Mouse (Mus musculus) megakaryocyte, embryonic 14.5 days (primary cell): ENCODE measurements around the gene Eif2d. TPM values are rescaled to one million over a fixed set of nuclear protein-coding genes. Genes with fewer than 3 reads are reported as not detected.

ENCODE experiments used
- H3K27me3 ChIP-seq: replicated peaks from 2 replicates; pipeline ENCODE3; 2012; ENCODE audit warnings: inconsistent platforms
- H3K36me3 ChIP-seq: replicated peaks from 2 replicates; pipeline ENCODE3; 2012; ENCODE audit warnings: low read length, inconsistent platforms, mixed read lengths
- H3K4me1 ChIP-seq: 2 replicates; pipeline ENCODE4 v1.6.1; 2012; ENCODE audit warnings: inconsistent platforms
- H3K4me3 ChIP-seq: replicated peaks from 2 replicates; pipeline ENCODE3; 2012; ENCODE audit warnings: moderate library complexity, mild to moderate bottlenecking, inconsistent platforms
- H3K9me3 ChIP-seq: 2 replicates; pipeline ENCODE4 v1.6.1; 2012; ENCODE audit warnings: inconsistent platforms
- FLI1 ChIP-seq: IDR thresholded peaks from 2 replicates; pipeline ENCODE4 v1.6.1; 2012; ENCODE audit warnings: low read length, inconsistent platforms, mixed read lengths
- GATA1 ChIP-seq: IDR thresholded peaks from 3 replicates; pipeline ENCODE4 v1.6.1; 2012; ENCODE audit warnings: mixed read lengths, low read length, inconsistent platforms, borderline replicate concordance
- polyA plus RNA-seq: library from polyadenylated mRNA; stranded (reverse); fragments of >175 nt; gene quantifications from 2 replicates; pipeline ENCODE4 v1.2.3, GENCODE M21; 2012; ENCODE audit warnings: low replicate concordance; ENCODE audit not compliant: insufficient read depth

Gene Eif2d
- polyA plus RNA-seq, 1 experiment, result 15.4 TPM

- Histone ChIP-seq H3K27me3 (peaks cover 4% of the 10 kb centered on the region), H3K36me3 (peaks cover 40% of the 10 kb centered on the region), H3K4me3 (peak overlapping the region; percentile 92), H3K9me3 (no peaks in the 10 kb centered on the region), H3K4me1 (peaks cover 86% of the 10 kb centered on the region)
- TF ChIP-seq FLI1 (no peak), GATA1 (no peak)
Measured at GRCm38 (mm10) chr1:131198417-131198960, 45.5 kb downstream of the Eif2d start.

- TF ChIP-seq FLI1 (no peak), GATA1 (no peak)
- Histone ChIP-seq H3K36me3 (peaks cover 33% of the 10 kb centered on the region), H3K4me1 (peaks cover 86% of the 10 kb centered on the region), H3K9me3 (no peaks in the 10 kb centered on the region), H3K4me3 (peak overlapping the region; percentile 92), H3K27me3 (peaks cover 6% of the 10 kb centered on the region)
Measured at GRCm38 (mm10) chr1:131199118-131199821, 46.3 kb downstream of the Eif2d start.

- Histone ChIP-seq H3K27me3 (peaks cover 8% of the 10 kb centered on the region), H3K4me1 (peaks cover 83% of the 10 kb centered on the region), H3K4me3 (peak overlapping the region; percentile 92), H3K9me3 (no peaks in the 10 kb centered on the region), H3K36me3 (peaks cover 25% of the 10 kb centered on the region)
- no peak for TF ChIP-seq GATA1
- no peak for TF ChIP-seq FLI1
Measured at GRCm38 (mm10) chr1:131199976-131200375, 47.0 kb downstream of the Eif2d start.

- TF ChIP-seq GATA1 (no peak), FLI1 (no peak)
- H3K27me3 ChIP-seq, result peaks cover 9% of the 10 kb centered on the region
- no peak overlapping the region for H3K4me3 ChIP-seq
- peaks cover 19% of the 10 kb centered on the region for H3K36me3 ChIP-seq
- H3K9me3 ChIP-seq, result no peaks in the 10 kb centered on the region
- H3K4me1 ChIP-seq, result peaks cover 76% of the 10 kb centered on the region
Measured at GRCm38 (mm10) chr1:131200588-131200987, 47.6 kb downstream of the Eif2d start.

- Histone ChIP-seq H3K27me3 (peaks cover 9% of the 10 kb centered on the region), H3K9me3 (no peaks in the 10 kb centered on the region), H3K4me3 (no peak overlapping the region), H3K4me1 (peaks cover 70% of the 10 kb centered on the region), H3K36me3 (peaks cover 12% of the 10 kb centered on the region)
- TF ChIP-seq GATA1, result no peak
- TF ChIP-seq FLI1, result no peak
Measured at GRCm38 (mm10) chr1:131201391-131201790, 48.4 kb downstream of the Eif2d start.

GRCm38 (mm10) chr1:131204461-131204860 lies 51.5 kb downstream of the Eif2d start:
- TF ChIP-seq GATA1, result no peak
- no peak for TF ChIP-seq FLI1
- H3K27me3 ChIP-seq, result peaks cover 11% of the 10 kb centered on the region

GRCm38 (mm10) chr1:131206342-131206741 lies 53.4 kb downstream of the Eif2d start:
- Histone ChIP-seq H3K4me1 (peaks cover 35% of the 10 kb centered on the region), H3K4me3 (no peak overlapping the region), H3K9me3 (no peaks in the 10 kb centered on the region), H3K36me3 (no peaks in the 10 kb centered on the region), H3K27me3 (peaks cover 14% of the 10 kb centered on the region)
- no peak for TF ChIP-seq FLI1

More at GRCm38 (mm10) chr1:131204461-131204860, 51.5 kb downstream of the Eif2d start:
- Histone ChIP-seq H3K4me3 (no peak overlapping the region), H3K9me3 (no peaks in the 10 kb centered on the region), H3K36me3 (no peaks in the 10 kb centered on the region), H3K4me1 (peaks cover 51% of the 10 kb centered on the region)

- Histone ChIP-seq H3K9me3 (no peaks in the 10 kb centered on the region), H3K36me3 (no peaks in the 10 kb centered on the region), H3K27me3 (peaks cover 23% of the 10 kb centered on the region), H3K4me1 (peaks cover 33% of the 10 kb centered on the region), H3K4me3 (no peak overlapping the region)
- TF ChIP-seq FLI1 (no peak), GATA1 (no peak)
Measured at GRCm38 (mm10) chr1:131207531-131207930, 54.5 kb downstream of the Eif2d start.

- Histone ChIP-seq H3K36me3 (no peaks in the 10 kb centered on the region), H3K9me3 (no peaks in the 10 kb centered on the region), H3K4me3 (peak overlapping the region; percentile 14), H3K4me1 (peaks cover 36% of the 10 kb centered on the region), H3K27me3 (peaks cover 26% of the 10 kb centered on the region)
- TF ChIP-seq FLI1, result no peak
- TF ChIP-seq GATA1, result no peak
Measured at GRCm38 (mm10) chr1:131208081-131208480, 55.1 kb downstream of the Eif2d start.

- Histone ChIP-seq H3K4me1 (peaks cover 31% of the 10 kb centered on the region), H3K4me3 (no peak overlapping the region), H3K27me3 (peaks cover 28% of the 10 kb centered on the region), H3K9me3 (no peaks in the 10 kb centered on the region), H3K36me3 (no peaks in the 10 kb centered on the region)
- no peak for TF ChIP-seq FLI1
- TF ChIP-seq GATA1, result no peak
Measured at GRCm38 (mm10) chr1:131208800-131209199, 55.8 kb downstream of the Eif2d start.
